Mouse (Mus musculus) naive thymus-derived CD4-positive, alpha-beta T cell, adult 2 months (primary cell): ENCODE measurements at regions not wholly inside any gene's neighbourhood (a gene's known extent, or its start where the extent isn't known, plus 50 kb on each side); places are given as distances from the start of the nearest gene placed in this dataset.

ENCODE experiments used
- DNase-seq: peaks from one replicate; pipeline ENCODE4 v3.0.0-alpha.2; 2011; ENCODE audit warnings: low read depth

DNA sequence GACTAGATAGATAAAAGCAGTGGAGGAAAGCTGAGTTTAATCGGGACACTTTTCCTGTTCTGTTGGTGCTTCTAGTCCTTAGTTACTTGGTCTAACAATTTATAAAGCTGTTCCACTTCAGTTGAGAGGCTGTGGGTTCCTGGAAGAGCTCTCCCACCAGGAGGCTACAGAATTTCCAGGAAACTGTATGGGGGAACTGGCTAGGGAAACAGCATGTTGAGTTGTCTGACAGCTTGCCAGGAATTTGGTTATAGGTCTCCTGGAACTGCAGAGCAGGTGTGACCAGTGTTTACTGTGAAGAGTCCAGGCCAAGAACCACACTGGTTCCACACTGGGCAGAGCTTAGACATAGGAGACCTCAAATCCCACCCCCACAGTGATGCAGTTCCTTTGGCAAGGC, 65.0 kb upstream of the Pik3cg start:
- no peak for DNase-seq

DNA sequence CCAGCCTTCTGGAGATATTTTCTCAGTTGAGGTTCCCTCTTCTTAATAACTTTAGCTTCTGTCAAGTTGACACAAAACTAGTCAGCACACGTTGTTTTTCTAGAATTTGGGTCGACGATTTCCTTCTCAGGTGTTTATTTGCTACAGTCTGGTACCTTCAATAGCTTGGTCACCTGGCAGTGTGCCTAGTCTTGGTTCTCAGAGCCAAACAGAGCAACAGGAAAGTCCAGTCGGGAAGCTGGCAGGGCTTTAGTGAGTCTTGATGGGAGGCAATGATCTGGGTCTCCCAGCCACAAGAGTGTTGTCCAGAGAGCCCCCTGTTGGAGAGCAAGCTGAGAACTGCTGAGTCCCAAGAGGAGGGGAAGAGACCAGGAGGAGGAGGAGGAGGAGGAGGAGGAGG, 71.4 kb upstream of the Pik3cg start:
- DNase-seq = no peak

DNA sequence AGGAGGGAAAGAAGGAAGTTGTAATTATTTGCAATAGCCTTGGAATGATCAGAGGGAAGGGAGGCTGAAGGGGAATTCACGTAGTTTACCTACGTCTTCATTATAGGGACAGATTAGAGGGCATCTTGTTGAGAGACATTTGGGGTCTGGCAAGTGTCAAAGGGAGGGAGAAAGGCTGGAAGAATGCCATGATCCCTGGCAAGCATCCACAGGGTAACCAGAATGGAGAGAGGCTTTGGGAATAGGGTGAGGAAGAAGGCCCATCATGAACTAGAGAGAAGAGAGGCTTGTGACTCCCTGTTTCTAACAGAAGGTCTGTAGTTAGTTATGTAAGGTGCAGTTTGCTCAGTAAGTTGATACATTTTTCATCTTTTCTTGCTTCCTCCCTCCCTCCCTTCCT, 71.8 kb upstream of the Pik3cg start:
- no peak for DNase-seq

DNA sequence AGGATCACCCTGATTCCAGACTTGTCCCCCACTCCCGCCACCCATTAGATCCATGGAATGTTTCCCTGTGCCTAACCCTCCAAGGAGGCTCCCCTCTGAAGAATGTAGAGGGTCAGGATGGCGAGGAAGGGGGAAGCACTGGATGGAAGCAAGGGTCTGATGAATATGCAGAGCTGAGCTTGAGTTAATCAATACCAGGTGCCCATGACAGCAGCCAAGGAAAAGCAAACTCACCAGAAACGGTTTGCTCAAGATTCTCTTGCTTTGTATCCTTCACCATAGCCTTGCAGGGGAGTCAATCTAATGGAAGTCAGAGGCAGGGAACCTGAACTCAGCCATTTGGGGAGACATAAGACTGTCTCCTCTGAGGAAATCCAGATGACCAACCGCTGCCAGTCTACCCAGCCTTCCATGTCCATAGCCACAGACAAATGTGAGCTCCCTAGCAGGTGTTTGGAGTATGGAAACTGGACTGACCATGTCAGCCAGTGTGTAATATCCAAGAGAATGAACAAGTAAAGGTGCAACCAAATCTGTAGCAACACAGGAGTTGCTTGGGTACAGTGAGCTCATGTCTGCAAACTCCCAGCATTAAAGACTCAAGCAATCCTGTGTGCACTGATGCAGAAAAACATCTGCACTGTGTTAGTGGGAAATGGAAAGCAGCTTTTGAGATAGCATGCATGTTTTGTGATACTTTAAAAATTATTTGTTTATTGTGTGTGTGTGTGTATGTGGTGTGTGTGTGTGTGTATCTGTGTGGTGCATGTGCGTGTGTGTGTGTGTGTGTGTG, 74.1 kb upstream of the Pik3cg start:
- no peak for DNase-seq

DNA sequence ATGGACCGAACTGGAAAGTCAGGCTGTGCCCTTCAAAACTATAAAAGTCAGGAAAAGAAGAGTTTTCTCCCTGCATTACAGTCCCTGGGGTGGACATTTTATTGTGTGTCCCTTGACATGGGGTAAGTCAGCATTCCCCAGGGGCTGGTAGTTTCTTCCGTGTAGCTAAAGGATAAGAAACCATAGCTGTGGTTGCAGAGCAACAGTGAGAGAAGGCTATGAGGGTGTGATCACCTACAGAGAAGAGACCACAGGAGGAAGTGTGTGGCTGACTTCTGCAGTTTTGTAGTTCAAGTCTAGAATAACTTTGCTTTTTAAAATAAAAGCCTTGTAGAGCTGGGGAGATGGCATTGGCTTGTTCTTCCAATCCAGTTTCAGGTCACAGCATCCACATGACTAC, 76.6 kb upstream of the Pik3cg start:
- DNase-seq = peak; percentile 26

DNA sequence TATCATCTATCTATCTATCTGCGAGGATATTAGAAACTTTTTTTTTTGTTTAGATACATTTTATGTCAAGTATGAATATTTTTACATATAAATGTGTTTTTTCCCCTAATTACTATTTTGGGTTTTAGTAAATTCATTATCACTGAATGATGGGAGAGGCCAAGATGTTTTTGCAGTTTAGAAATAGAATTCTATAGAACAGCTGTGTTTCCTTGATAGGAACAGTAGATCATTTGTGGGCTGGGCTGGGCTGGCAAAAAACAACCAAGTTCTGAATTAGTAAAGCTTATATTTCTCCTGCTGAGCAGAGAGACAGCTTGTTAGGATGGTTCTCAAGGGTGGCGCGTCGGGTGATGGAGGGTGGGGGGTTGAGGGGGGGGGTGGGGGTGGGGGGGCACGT, 78.2 kb upstream of the Pik3cg start:
- no peak for DNase-seq

DNA sequence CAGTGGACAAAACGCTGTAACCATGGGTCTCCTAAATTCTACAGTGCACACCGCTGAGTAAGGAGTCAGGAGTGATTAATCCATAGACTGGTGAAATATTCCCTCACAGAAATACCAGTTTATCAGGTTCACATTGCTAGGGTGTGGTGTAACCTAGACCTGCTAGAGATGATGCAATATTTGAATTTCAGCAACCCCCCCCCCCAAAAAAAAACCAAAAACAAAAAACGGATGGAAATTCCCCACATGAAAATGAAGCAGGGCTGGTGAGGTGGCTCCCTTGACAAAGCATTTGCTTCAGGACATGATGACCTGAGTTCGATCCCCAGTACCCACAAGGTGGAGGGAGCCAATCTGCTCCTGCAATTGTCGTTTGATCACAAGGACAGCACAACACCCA, 82.7 kb upstream of the Pik3cg start:
- no peak for DNase-seq

DNA sequence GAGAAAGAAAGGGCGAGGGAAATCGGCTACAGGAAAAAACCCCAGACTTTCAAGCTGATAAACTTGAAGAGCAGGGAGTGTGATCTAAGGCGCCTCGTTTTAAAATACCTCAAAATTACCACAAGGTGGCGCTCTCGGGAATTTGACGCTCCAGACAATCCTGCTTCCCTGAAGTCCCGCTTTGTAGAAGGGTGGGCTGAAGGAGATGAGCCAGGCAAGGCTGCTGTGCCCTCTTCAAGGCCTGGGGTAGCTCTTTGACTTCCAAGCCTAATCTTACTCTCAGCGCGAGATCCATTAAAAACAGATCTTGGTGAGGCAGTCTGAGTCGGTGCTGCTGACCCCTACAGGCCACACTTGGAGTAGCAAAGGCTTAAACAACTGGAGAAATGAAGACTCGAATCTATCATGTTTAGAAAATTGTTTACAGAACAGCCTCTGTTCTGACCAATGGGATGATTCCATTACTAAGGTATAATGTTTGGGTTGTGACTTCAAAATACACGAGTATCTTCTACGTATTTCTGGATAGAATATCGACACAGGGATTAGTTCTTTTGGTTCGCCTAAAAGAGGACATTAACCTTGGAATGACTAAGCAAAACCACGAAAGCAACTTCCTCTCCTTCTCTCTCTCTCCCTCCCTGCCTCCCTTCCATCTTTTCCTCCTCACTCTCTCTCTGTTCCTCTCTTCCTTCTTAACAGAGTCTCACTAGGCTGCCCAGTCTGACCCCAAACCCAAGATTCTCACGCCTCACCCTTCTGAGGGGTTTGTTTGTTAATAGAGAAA, 83.7 kb upstream of the Pik3cg start:
- peak; percentile 91 for DNase-seq

DNA sequence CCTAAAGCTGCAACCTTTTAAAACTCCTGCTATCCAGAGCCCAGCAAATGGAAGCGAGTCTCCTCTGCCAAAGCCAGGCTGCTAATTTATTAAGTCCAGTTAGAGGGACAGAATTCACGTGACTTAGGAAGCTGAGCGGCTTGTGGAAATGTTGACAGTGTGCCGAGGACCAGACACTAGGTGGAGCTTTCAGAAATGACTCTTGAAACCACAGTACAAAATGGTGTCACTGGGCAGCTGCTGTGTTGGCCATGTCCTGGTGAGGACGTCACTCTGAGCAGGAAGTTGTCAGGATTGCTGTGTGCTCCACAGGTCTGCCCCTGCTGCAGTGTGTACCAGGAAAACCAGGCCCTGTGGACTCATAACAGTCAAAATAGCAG, 84.3 kb upstream of the Pik3cg start:
- peak; percentile 45 for DNase-seq

DNA sequence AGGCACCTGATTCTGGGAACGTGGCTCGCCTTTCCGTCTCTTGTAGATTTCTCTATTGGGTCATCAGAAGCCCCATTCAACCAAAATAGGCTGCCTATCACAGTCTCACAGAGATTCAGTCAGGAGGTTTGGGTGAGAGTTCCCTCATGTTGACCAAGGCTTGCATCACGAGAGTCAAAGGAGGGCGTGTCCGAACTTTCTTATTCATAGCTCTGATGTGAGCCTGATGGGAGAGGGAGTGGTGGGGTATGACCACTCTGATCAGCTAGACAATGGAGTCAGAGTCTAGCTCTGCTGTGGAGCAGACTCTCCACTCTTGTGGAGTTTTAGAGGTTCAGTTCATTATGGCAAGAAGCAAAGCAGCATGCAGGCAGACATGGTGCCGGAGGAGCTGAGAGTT, 81.1 kb upstream of the Ccdc71l start:
- DNase-seq = no peak

DNA sequence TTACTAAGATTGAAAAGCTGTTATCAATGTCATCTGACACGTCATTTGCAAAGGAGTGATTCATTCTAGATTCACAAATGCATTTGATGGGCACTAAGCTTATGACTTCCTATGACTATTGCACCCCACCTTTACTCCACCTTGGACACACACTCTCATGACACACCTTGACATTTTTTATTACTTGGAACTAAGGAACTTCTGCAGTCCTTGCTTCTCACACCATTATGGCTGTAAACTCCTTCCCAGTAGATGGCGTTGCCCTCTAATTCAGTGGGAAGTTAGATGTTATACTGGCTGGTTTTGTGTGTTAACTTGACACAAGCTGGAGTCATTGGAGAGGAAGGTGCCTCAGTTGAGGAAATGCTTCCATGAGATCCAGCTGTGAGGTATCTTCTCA, 78.8 kb upstream of the Ccdc71l start:
- no peak for DNase-seq

DNA sequence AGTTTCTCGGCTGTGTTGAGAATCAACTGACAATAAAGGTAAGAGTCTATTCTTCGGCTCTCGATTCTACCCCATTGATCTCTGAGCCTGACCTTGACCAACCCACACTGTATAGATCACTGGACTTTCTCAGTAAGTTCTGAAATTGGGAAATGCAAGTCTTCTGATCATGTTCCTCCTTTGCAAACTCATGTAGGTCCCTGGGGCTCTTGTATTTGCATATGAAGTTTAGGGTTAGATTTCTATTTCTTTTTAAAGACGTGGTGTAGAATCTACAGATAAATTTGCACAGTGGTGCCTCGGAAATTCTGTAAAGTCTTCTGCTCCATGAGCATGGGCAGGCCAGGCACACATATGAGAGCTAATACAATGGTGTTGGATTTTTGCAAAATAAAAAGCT, 72.8 kb upstream of the Ccdc71l start:
- no peak for DNase-seq

DNA sequence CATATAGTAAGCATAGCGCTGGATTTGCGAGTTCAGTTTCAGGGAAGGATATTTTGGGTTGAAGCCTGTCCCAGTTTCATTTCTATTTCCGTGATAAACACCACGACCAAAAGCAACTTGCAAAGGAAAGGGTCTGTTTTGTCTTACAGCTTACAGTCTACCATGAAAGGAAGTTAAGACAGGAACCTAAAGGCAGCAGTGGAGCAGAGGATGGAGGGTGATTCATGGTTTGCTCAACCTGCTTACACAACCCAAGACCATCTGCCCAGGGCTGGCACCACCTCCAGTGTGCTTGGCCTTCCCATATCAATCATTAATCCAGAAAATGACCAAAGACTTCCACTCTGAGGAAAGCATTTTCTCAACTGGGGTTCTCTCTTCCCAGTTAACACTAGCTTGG, 72.2 kb upstream of the Ccdc71l start:
- no peak for DNase-seq

DNA sequence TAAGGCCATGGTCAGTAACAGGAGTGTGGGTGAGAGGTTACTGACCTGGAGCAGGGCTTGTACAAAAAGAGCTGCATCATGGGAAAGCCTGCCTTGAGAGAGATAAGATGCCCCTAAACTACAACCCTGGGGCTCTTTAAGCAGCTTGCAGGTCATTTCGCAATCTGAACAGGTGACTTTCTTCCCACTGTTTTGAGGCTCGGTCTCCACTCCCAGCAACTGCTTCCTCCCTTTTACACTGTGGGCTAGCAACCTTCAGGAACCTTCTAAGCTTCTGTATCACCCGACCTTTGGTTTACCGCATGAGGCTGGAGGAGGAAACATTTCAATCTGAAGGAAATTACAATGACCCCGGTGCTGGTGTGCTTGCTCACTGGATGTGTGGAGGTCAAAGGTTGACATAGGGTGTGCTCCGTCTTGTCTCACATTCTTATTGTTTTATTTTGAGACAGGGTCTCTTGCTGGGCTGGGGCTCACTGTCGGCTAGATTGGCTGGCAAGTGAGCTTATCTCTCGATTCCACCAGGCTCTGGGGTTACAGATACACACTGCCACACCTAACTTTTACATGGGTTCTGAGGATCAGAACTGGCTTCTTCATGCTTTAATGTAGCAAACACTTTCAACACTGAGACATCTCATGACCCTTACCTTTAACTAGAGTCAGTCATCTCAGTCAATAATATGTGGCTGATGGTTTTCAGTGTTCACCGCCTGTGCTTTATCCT, 71.1 kb upstream of the Ccdc71l start:
- DNase-seq = no peak

DNA sequence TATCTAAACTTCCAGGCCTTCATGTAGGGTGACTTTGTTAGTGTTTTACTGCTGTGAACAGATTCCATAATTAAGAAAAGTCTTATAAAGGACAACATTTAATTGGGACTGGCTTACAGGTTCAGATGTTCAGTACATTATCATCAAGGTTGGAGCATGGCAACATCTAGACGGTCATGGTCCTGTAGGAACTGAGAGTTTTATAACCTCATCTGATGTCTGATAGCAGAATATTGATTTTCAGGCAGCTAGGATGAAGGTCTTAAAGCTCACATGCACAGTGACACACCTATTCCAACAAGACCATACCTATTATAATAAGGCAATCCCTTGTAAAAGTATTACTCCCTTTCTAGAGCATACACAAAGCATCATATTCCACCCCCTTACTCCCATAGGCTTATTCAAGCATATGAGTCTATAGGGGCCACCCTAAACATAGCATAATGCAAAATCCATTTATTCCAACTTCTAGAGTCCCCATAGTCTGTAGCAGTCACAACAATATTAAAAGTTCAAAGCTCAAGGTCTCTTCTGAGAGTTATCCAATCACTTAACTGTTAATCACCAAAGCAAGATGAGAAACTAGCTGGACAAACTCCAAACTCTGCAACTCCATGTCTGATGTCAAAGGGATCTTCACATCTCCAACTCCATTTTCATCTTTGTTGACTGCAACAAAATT, 63.3 kb upstream of the Ccdc71l start:
- no peak for DNase-seq
